Mouse (Mus musculus): ENCODE data around the gene Cklf.

- TF ChIP-seq CTCF (IDR thresholded peaks at IDR 0.05; ENCODE audit: low read depth) (peak; percentile 54), EP300 (IDR thresholded peaks at IDR 0.05; ENCODE audit: low read depth) (no peak)
Measured at GRCm38 (mm10) chr8:104234573-104234972, 16.1 kb upstream of the Cklf start.

Data from heart, postnatal 0 days (tissue).